Mouse (Mus musculus) limb, embryonic 13.5 days (tissue): Measurements from ENCODE around the gene Srpk2. TPM values are rescaled to one million over a fixed set of nuclear protein-coding genes. Genes with fewer than 3 reads are reported as not detected.

Experiments used
- ATAC-seq: fragments of 200-750 bp; cut with Nextera tagmentation; 2 replicates; pipeline ENCODE4 v1.8.0; 2017; ENCODE audit warnings: low read depth, moderate number of reproducible peaks, moderate TSS enrichment; ENCODE audit not compliant: low FRiP score
- H3K27ac ChIP-seq: fragments of 300-500 bp; sonication (generic); 2 replicates; pipeline ENCODE4 v1.5.1; 2015; ENCODE audit warnings: inconsistent platforms, mild to moderate bottlenecking, moderate library complexity
- H3K27me3 ChIP-seq: fragments of 300-500 bp; sonication (generic); 2 replicates; pipeline ENCODE4 v1.6.1; 2015; ENCODE audit warnings: mild to moderate bottlenecking, inconsistent platforms
- H3K36me3 ChIP-seq: fragments of 300-500 bp; sonication (generic); 2 replicates; pipeline ENCODE4 v1.6.1; 2015; ENCODE audit warnings: inconsistent platforms, mild to moderate bottlenecking, moderate library complexity
- H3K4me1 ChIP-seq: fragments of 300-500 bp; sonication (generic); 2 replicates; pipeline ENCODE4 v1.6.1; 2015; ENCODE audit warnings: inconsistent platforms
- H3K4me2 ChIP-seq: fragments of 300-500 bp; sonication (generic); replicated peaks from 2 replicates; pipeline ENCODE4 v1.6.1; 2015; ENCODE audit warnings: inconsistent platforms, mild to moderate bottlenecking, moderate library complexity
- H3K4me3 ChIP-seq: fragments of 300-500 bp; sonication (generic); 2 replicates; pipeline ENCODE4 v1.5.1; 2015; ENCODE audit warnings: moderate library complexity, mild to moderate bottlenecking, inconsistent platforms
- H3K9ac ChIP-seq: fragments of 300-500 bp; sonication (generic); 2 replicates; pipeline ENCODE4 v1.6.1; 2015; ENCODE audit warnings: mild to moderate bottlenecking, inconsistent platforms
- H3K9me3 ChIP-seq: fragments of 300-500 bp; sonication (generic); 2 replicates; pipeline ENCODE4 v1.6.1; 2016; ENCODE audit warnings: inconsistent platforms
- WGBS: fragments of 180-500 bp; shearing (Covaris S2); methylation state at CpG from one replicate; pipeline ENCODE4 v1.1.7; 2015; 5-methylcytosine and 5-hydroxymethylcytosine counted together
- polyA plus RNA-seq: library from polyadenylated mRNA; unstranded; fragments of >200 nt; fragmentation: Nextera tagmentation; extraction: Ambion mirVana; gene quantifications from 2 replicates; pipeline ENCODE4 v1.2.1, GENCODE M21; 2015

The Srpk2 gene
- polyA plus RNA-seq, 1 experiment from 2014 or later = 73.7 TPM

- ATAC-seq = no peak
Measured at GRCm38 (mm10) chr5:23631490-23631889, 52.9 kb downstream of the Srpk2 start.

GRCm38 (mm10) chr5:23627221-23627620, 57.2 kb downstream of the Srpk2 start:
- ATAC-seq = no peak
- WGBS = 84% methylated on average over 5 of the region's 5 CpGs

More at GRCm38 (mm10) chr5:23631490-23631889, 52.9 kb downstream of the Srpk2 start:
- Histone ChIP-seq H3K27ac (no peak overlapping the region), H3K4me2 (no peak overlapping the region), H3K27me3 (no peaks in the 10 kb centered on the region), H3K4me1 (peaks cover 4% of the 10 kb centered on the region; the same call in 1 of the 2 replicates), H3K4me3 (no peak overlapping the region), H3K36me3 (no peaks in the 10 kb centered on the region), H3K9ac (no peak overlapping the region), H3K9me3 (no peaks in the 10 kb centered on the region)
- 42% methylated on average over 1 of the region's 1 CpGs for WGBS

GRCm38 (mm10) chr5:23626173-23626572, 58.2 kb downstream of the Srpk2 start:
- no peaks in the 10 kb centered on the region for H3K9me3 ChIP-seq
- no peaks in the 10 kb centered on the region for H3K4me1 ChIP-seq
- no peak overlapping the region for H3K4me3 ChIP-seq
- WGBS = 81% methylated on average over 2 of the region's 2 CpGs
- H3K4me2 ChIP-seq = no peak overlapping the region
- no peak for ATAC-seq
- no peaks in the 10 kb centered on the region for H3K27me3 ChIP-seq
- H3K9ac ChIP-seq = no peak overlapping the region
- H3K36me3 ChIP-seq = no peaks in the 10 kb centered on the region
- H3K27ac ChIP-seq = no peak overlapping the region

More at GRCm38 (mm10) chr5:23627221-23627620, 57.2 kb downstream of the Srpk2 start:
- H3K4me2 ChIP-seq = no peak overlapping the region
- no peaks in the 10 kb centered on the region for H3K9me3 ChIP-seq
- no peaks in the 10 kb centered on the region for H3K36me3 ChIP-seq
- H3K27ac ChIP-seq = no peak overlapping the region
- H3K27me3 ChIP-seq = no peaks in the 10 kb centered on the region
- peaks cover 4% of the 10 kb centered on the region; the same call in 1 of the 2 replicates for H3K4me1 ChIP-seq
- no peak overlapping the region for H3K4me3 ChIP-seq
- H3K9ac ChIP-seq = no peak overlapping the region

- no peaks in the 10 kb centered on the region for H3K9me3 ChIP-seq
- H3K9ac ChIP-seq = no peak overlapping the region
- no peak overlapping the region for H3K4me2 ChIP-seq
- 84% methylated on average over 8 of the region's 8 CpGs for WGBS
- H3K4me3 ChIP-seq = no peak overlapping the region
- peaks cover 4% of the 10 kb centered on the region for H3K4me1 ChIP-seq
- ATAC-seq = no peak
- H3K36me3 ChIP-seq = no peaks in the 10 kb centered on the region
- no peaks in the 10 kb centered on the region for H3K27me3 ChIP-seq
- no peak overlapping the region for H3K27ac ChIP-seq
Measured at GRCm38 (mm10) chr5:23620621-23621020, 63.8 kb downstream of the Srpk2 start.

GRCm38 (mm10) chr5:23618656-23619055, 65.8 kb downstream of the Srpk2 start:
- H3K4me1 ChIP-seq = peaks cover 12% of the 10 kb centered on the region
- WGBS = 89% methylated on average over 7 of the region's 7 CpGs
- H3K4me3 ChIP-seq = no peak overlapping the region
- no peaks in the 10 kb centered on the region for H3K27me3 ChIP-seq
- no peak for ATAC-seq
- H3K36me3 ChIP-seq = no peaks in the 10 kb centered on the region
- no peak overlapping the region for H3K9ac ChIP-seq
- no peak overlapping the region for H3K27ac ChIP-seq
- H3K4me2 ChIP-seq = no peak overlapping the region
- H3K9me3 ChIP-seq = no peaks in the 10 kb centered on the region

- peaks cover 12% of the 10 kb centered on the region for H3K4me1 ChIP-seq
- no peaks in the 10 kb centered on the region for H3K9me3 ChIP-seq
- H3K36me3 ChIP-seq = no peaks in the 10 kb centered on the region; the same call in 1 of the 2 replicates
- peak overlapping the region; percentile 80 for H3K27ac ChIP-seq
- H3K4me2 ChIP-seq = peak overlapping the region; percentile 71
- no peaks in the 10 kb centered on the region for H3K27me3 ChIP-seq
- H3K4me3 ChIP-seq = peak overlapping the region; percentile 52
- H3K9ac ChIP-seq = peak overlapping the region; percentile 71
- ATAC-seq = no peak
- WGBS = 26% methylated on average over 5 of the region's 5 CpGs
Measured at GRCm38 (mm10) chr5:23617104-23617415, 67.4 kb downstream of the Srpk2 start.

DNA sequence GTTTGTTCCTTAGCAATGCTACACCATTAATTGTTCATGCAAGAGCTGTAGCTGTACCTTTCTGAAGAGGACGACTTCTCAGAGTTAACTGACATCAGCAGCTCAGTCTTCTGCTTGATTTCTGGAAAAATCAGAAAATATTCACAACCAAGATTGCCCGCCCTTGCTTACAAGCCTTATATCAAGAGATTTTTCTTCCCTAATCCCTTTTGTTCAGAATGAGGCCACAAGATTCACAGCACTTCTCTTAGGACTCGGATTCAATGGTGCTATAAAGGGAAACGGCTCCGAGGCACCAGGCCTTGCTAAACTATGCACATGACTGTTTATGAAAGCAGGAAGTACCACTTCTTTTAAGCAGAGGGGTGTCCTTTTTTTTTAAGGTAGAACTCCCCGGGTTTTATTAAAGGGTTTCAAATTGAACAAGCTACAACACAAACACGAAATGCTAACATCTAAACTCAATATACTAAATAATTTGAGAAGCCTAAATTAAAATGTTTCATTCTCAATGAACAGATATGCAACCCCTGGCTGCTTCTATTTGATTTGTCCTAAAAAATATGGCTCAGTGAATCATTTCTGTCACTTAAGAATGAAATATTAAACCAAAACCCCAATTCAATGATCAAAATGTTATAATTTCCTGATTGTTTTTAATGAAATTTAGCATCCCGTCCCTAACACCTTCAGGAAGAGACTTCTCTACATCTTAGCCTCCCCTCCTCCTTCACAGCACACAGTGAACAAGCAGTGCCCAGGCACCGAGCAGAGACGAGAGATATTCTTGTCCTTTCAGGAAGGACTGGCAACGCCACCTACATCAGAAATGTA, 67.9 kb downstream of the Srpk2 start:
- peak overlapping the region; percentile 80 for H3K27ac ChIP-seq
- WGBS = 9% methylated on average over 11 of the region's 11 CpGs

DNA sequence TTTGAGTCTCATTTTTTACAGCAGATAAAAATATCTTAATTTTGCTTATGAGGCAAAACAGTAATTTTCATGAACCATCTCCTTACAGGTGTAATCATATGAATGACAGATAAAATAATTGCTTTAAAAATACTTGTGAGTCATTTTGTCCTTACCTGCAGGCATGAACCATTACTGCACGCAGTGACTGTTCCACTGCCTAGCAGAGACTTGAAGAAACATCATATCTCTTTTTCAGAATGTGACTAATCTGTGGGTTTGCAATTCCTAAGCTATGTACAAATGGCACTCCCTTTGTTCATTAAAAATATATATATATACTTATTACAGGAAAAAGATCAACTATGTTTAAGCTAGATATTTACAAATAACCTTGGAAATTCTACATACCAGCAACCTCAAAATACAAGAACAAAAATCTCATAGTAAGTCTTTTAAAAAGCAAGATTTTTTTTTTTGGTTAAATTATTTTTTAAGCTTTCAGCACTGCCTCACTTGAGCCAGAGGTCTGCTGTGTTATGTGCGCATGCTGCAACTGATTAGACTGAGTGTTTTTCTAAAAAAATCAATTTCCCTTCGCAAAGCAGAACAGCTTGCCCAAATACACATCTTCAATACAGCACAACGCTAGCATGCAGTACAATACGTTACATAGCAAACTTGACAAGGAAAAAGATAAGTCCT, 68.7 kb downstream of the Srpk2 start:
- WGBS = 40% methylated on average over 5 of the region's 5 CpGs
- Histone ChIP-seq H3K4me1 (peaks cover 12% of the 10 kb centered on the region), H3K9ac (peak overlapping the region; percentile 67), H3K27ac (peak overlapping the region; percentile 74), H3K9me3 (no peaks in the 10 kb centered on the region), H3K4me3 (peak overlapping the region; percentile 52), H3K36me3 (no peaks in the 10 kb centered on the region; the same call in 1 of the 2 replicates), H3K27me3 (no peaks in the 10 kb centered on the region), H3K4me2 (peak overlapping the region; percentile 71)
- ATAC-seq = 0 out of 2 replicates have a peak, but pooled peaks have one; percentile 62

More for the DNA sequence above, 67.9 kb downstream of the Srpk2 start:
- H3K4me1 ChIP-seq = peaks cover 12% of the 10 kb centered on the region
- peak; percentile 90 for ATAC-seq
- no peaks in the 10 kb centered on the region; the same call in 1 of the 2 replicates for H3K36me3 ChIP-seq
- peak overlapping the region; percentile 71 for H3K4me2 ChIP-seq
- peak overlapping the region; percentile 71 for H3K9ac ChIP-seq
- no peaks in the 10 kb centered on the region for H3K9me3 ChIP-seq
- H3K4me3 ChIP-seq = peak overlapping the region; percentile 52
- H3K27me3 ChIP-seq = no peaks in the 10 kb centered on the region

- Histone ChIP-seq H3K9ac (no peak overlapping the region), H3K4me3 (no peak overlapping the region), H3K27ac (no peak overlapping the region), H3K4me1 (peaks cover 11% of the 10 kb centered on the region), H3K4me2 (no peak overlapping the region), H3K9me3 (no peaks in the 10 kb centered on the region), H3K36me3 (no peaks in the 10 kb centered on the region; the same call in 1 of the 2 replicates), H3K27me3 (no peaks in the 10 kb centered on the region)
- WGBS = 81% methylated on average over 3 of the region's 3 CpGs
- ATAC-seq = no peak
Measured at GRCm38 (mm10) chr5:23612856-23613255, 71.6 kb downstream of the Srpk2 start.

- H3K9me3 ChIP-seq = no peaks in the 10 kb centered on the region
- H3K4me1 ChIP-seq = peaks cover 14% of the 10 kb centered on the region
- H3K4me3 ChIP-seq = no peak overlapping the region
- no peak overlapping the region for H3K27ac ChIP-seq
- WGBS = 85% methylated on average over 7 of the region's 7 CpGs
- H3K27me3 ChIP-seq = no peaks in the 10 kb centered on the region
- no peak overlapping the region for H3K4me2 ChIP-seq
- H3K36me3 ChIP-seq = no peaks in the 10 kb centered on the region
- H3K9ac ChIP-seq = no peak overlapping the region
- no peak for ATAC-seq
Measured at GRCm38 (mm10) chr5:23604036-23604705, 80.2 kb downstream of the Srpk2 start.

- Histone ChIP-seq H3K4me3 (no peak overlapping the region), H3K27me3 (no peaks in the 10 kb centered on the region), H3K4me1 (peaks cover 22% of the 10 kb centered on the region), H3K27ac (no peak overlapping the region), H3K36me3 (no peaks in the 10 kb centered on the region), H3K9me3 (no peaks in the 10 kb centered on the region), H3K9ac (no peak overlapping the region), H3K4me2 (no peak overlapping the region)
- ATAC-seq = no peak
- 69% methylated on average over 5 of the region's 5 CpGs for WGBS
Measured at GRCm38 (mm10) chr5:23599750-23600537, 84.5 kb downstream of the Srpk2 start.
